Mouse (Mus musculus) adrenal gland, postnatal 4 days (tissue): ENCODE data around the gene Kif27. TPM values are rescaled to one million over a fixed set of nuclear protein-coding genes. Genes with fewer than 3 reads are reported as not detected.
"Not testable (repeated sequence)": the region's sequence is repeated elsewhere in the genome, so short reads cannot be mapped to it uniquely, and the experiment has no call there.

Experiments
- DNase-seq, 2 experiments: peaks; one replicate each; pipeline ENCODE4 v3.0.0; 2021 to 2022; ENCODE audit warnings: low spot score in 2 of 2, mixed read lengths in 2 of 2
- total RNA-seq, 2 experiments: library from RNA; stranded (reverse); gene quantifications; 2 replicates each; pipeline ENCODE4 v1.2.3; 2021

Gene Kif27
- total RNA-seq, 2 experiments from 2014 or later: 2.2 to 2.6 TPM

- not testable (repeated sequence) for DNase-seq
Measured at GRCm38 (mm10) chr13:58365179-58365578, 6.3 kb upstream of the Kif27 start.

DNA sequence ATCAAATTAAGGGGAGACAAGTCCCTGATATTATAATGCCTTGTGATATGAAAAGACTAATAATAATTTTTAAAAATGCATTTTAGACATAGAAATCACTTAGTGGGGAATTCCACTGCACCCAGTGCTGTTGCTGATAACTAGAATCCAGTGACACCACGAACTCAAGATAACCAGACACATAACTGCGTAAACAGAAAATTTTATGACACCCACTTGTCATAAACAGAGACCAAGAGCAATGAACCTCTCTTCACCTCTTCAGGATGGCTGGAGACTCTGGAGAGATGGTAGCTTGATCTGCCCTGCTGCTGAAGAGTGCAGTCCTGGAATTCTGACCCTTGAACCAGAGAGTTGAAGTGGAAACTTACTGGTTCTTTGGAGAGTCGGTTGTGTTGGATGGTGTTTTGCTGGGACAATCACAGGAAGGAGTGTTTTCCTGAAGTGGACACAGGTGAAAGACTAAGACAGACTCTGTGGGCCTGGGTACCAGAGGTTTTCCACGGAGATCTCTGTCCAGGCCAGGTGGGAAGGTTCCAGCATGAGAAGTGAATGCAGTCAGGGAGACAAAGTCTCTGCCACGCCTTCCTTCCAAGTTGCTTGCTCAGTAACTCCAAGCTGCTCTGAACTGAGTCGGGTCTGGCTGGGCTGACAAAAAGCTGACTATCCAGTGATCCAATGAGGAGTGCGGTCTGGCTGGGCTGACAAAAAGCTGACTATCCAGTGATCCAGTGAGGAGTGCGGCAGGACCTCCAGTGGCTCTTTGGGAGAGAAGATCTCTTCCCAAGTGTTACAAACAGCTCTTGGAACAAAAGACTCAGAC lies 5.6 kb upstream of the Kif27 start:
- DNase-seq: no peak

DNA sequence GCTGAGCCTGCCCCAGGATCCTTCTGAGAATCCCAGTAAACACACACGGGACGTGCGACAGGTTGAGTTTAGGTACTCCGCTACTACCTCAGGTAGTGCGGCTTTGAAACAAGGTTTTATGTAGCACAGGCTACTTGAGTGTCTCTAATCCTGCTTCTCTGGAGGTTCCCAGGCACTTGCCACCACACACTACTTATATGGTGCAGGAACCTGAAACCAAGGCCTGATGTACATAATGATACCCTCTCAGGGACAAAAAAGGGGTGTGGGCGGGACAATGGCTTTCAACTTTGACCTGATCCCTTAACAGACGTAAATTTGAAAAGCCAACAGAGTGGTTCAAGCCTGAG lies 357 bp upstream of the Kif27 start:
- no peak for DNase-seq

- DNase-seq: no peak
Measured at GRCm38 (mm10) chr13:58352996-58353395, 5.9 kb downstream of the Kif27 start.

DNA sequence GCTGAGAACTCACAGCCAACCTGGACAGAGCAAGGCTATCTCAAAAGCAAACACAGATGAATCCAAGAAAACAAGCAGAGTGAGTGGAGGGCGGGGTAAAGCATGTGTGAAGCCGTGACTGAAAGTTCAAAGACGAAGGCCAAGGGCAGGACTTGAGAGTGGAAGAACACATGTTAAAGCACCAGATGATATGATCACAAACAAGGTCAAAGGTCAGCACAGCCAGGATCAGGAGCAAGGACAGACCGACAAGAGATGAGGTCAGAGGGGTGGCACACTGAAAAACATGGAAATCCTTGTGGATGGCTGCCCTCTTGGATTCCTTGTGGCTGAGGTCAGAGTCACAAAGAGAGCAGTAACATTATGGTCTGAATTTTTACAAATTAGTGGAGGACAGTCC lies 8.3 kb downstream of the Kif27 start:
- no peak for DNase-seq

- DNase-seq: no peak
Measured at GRCm38 (mm10) chr13:58344505-58344904, 14.4 kb downstream of the Kif27 start.

DNA sequence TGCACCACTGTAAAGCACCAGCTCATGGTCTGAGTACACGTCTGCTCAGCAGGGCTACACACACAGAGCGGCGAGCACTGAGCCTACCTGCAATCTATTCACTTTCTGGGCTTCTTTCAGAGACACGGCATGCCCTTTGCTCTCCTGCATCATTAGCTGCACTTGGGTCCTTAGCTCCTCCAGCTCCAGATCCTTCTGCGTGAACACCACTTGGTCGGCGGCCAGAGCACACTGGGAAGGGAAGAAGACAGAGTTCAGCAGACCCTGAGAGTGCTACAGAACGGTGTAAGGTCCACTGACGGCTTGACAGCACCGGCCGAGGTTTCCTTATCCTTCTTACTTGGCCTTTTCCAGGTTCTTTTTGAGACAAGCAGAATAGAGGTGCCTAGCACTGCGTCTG lies 21.5 kb downstream of the Kif27 start:
- no peak for DNase-seq

DNA sequence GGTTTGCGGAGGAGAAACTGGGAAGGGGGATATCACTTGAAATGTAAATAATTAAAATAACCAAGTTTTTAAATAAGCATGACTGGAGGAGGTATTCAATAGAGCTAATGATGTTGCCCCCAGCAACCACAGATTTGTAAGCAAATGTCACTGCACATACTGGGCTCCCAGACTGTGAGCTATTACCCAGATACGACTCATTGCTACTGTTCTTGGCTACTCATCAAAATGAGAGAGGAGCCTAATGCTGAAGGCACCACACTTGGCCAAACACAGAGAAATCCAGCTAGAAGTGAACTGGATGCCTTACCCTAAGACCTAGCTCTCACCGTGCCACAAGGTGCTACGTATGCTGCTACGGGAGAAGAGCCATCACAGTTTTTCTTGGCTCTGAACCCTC lies 24.8 kb downstream of the Kif27 start:
- no peak for DNase-seq

- no peak for DNase-seq
Measured at GRCm38 (mm10) chr13:58317768-58318167, 41.2 kb downstream of the Kif27 start.

DNA sequence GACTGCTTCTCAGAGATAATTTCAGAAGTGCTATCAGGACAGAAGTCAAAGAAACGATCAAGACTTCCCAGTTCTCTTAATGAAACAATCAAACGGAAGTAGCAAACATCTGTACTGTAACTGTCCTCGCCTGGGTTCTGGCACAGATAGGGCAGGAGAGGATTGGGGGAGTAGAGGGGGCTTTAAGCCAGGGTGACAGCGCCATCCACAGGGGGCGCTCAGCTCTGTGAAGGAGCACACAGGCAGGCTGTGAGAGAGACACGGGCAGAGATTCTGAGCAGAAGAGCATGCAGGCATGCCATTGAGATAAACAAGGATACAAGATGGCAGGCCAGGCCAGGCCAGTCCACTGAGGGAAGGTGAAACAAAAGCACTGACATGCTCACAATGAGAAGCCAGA lies 43.9 kb downstream of the Kif27 start:
- no peak for DNase-seq

DNA sequence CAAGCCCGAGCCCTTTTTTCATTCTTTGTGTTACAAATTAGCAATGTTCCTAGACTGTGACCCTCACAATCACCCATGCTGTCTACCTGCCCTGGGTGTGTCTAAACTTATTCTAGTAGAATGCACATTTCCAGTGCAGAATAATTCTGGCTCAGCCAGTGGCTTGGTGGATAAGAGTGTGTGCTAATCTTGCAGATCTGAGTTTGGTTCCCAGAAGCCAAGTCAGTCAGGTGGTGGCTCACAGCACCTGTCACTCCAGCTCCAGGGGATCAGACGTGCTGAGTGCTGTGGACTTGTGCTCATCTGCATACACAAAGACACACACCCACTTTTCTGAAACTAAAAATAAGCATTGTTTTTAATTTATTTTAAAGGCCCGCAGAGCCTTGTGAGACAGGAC lies 45.2 kb downstream of the Kif27 start:
- DNase-seq: no peak

DNA sequence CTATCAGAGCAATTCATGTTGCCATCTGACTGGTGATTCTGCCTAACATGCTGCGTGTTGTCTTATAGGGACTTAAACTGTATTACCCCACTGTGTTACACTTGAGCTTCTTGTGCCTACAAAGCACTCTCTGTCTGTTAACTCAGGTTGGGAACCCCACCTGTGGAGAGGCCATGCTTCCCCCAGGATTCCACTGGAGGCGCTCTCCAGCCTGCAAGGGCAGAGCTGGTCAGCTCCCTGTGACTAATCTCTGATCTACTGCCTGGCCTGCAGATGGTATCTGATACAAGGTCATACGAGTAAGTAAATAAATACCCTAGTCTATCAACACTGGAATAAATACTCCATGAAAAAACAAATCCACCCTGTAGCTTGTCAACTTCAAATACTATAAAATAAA lies 47.6 kb downstream of the Kif27 start:
- no peak for DNase-seq

- DNase-seq: no peak
Measured at GRCm38 (mm10) chr13:58309499-58309898, 49.4 kb downstream of the Kif27 start.

DNA sequence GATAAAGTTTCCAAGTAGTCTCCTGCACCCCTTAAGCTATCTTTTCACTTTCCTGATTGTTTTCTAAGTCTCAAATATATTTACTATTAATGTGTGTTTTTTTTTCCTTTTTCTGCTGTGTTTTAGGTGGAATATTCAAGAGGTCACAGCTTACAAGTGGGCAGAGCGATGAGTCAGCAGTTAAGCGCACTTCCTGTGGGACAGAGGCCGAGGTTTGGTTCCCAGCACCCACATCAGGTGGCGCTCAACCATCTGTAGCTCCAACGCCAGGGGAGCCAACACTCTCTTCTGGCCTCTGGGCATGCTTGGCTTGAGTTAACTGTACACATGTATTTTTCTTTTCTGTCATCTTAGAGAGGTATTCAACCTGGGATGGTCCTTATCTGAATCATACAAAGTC lies 51.5 kb downstream of the Kif27 start:
- DNase-seq: no peak

DNA sequence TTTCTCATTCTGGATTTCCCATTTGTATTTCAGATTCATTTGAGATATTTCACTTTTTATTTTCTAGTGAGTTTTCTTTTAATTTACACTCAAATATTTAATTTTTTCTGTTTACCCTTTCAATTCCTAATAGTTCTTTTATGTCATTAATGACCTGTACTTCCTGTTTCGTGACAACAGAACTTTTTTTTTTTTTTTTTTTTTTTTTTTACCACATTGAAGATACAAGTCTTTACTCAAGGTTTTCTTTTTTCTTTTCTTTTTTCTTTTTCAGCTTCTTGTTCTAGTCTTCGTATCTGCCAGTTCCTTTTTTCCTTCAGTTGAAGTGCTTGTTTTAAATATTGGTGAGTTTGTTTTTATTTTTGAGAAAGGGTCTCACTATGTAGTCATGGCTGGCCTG lies 53.7 kb downstream of the Kif27 start:
- DNase-seq: no peak

GRCm38 (mm10) chr13:58302421-58303145 lies 56.3 kb downstream of the Kif27 start:
- no peak for DNase-seq

- no peak for DNase-seq
Measured at GRCm38 (mm10) chr13:58301961-58302360, 57.0 kb downstream of the Kif27 start.

DNA sequence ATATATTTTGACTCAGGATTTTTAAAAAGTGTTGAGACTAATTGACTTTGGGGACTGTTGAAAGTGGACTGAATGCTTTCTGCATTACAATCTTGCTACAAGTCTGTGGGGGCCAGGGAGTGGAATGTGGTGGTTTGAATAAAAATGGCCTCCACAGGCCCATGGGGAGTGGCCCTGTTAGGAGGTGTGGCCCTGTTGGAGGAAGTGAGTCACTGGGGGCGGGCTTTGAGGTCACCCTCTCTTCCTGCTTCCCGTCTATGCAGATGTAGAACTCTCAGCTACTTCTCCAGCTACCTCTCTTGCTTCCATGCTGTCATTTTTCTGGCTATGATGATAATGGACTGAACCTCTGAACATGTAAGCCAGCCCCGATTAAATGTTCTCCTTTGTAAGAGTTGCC lies 60.2 kb downstream of the Kif27 start:
- no peak for DNase-seq

GRCm38 (mm10) chr13:58295582-58295981 lies 63.3 kb downstream of the Kif27 start:
- DNase-seq: no peak

DNA sequence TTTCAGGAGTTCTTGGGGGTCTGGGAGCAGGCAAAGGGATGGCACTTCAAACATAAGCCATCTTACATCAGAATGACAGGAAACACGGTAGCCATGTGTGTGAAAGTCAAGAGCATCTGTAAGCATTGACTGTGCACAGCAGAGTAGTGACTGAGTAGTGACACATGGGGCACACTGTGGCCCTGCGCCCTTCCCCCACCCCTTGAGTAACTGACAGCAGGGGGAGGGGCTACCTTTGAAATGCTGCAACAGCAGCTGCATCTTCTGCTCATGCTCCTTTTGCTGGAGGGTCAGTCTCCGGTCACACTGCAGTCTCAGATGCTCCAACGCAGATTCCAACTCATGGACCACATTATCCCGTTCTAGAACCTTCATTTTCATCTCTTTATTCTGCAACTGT lies 66.1 kb downstream of the Kif27 start:
- DNase-seq: no peak

GRCm38 (mm10) chr13:58289308-58289707 lies 69.6 kb downstream of the Kif27 start:
- no peak for DNase-seq

DNA sequence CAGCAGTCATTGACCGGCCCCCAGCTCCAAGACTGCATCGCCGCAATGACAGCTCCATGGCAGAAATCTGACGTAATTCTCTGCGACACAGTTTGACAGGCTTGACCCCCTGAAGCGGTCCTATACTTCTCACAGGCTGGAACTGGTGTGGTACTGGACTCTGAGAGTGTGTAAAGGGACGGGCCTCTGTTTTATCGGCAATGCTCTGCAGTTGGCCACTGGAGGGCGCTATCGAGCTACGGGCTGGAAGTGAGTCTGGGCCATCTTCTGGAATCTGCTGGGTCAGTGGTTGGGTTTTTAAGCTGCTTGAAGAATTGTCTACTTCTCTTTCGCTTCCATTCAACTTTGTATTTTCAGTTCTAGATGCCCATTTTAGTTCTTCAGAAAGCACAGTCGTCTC lies 71.1 kb downstream of the Kif27 start:
- peak; percentile 75 to 80 for DNase-seq

DNA sequence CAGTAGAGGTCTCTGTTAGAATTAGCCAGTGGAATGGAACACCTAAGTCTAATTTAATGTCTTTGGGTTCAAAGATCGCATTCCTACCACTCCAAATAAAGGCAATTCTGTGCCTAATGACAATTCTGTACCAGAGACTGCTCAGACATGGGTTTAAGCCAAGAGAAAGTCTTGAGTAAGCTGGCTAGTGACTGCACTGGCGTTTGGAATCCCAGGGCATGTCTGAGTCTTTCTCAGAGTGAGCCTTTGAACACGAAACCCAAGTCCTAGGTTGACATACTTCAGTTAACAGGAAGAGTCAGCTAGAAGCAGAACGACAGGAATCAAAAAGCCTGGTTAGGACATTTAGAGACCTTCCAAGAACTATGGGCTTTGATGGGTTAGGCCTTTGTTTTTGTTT lies 75.5 kb downstream of the Kif27 start:
- no peak for DNase-seq
